27 mouse cellular contexts compared by ENCODE assay signal in the genomic region with DNA sequence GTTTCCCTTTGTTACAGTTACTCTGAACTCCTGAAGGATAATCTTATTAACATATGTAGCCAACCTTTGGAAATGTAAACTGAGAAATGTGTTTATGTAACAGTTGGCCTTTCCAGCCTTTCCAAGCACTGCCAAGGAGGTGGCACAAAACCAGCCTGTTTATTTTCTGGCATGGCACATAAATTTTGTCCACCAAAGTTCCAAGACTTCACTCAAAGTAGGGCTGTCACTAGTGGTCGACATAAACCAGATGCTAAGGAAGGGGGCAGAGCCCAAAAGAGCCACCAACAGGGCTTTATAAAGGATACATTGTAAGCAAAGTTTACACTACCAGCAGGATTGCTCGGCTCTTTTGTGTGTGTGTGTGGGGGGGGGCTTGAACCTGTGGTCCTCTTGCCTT. TPM values are rescaled to one million over a fixed set of nuclear protein-coding genes. Genes with fewer than 3 reads are reported as not detected.
DNase-seq lines count a peak whose midpoint lies in the region; ATAC-seq and TF ChIP-seq lines count a peak whose summit lies in the region.
"Had no signal": no experiment of that assay in that cellular context is flagged by ENCODE, and none has a peak within 500 bp of the region (broad histone marks: within the 10 kb centered on the region; RNA-seq: fewer than 3 reads in every experiment).

No protein-coding gene starts in this region.

- no peak overlapping the region for H3K9ac ChIP-seq in heart, embryonic 12.5 days
- H3K9ac ChIP-seq in heart, embryonic 11.5 days (ENCODE audit: low read depth, low read length), result no peak overlapping the region
- no peak overlapping the region for H3K9ac ChIP-seq in lung, embryonic 16.5 days (ENCODE audit: low read length)
- H3K9ac ChIP-seq in limb, embryonic 11.5 days (ENCODE audit: low read length), result no peak overlapping the region
- H3K9ac ChIP-seq in stomach, postnatal 0 days (ENCODE audit: low read length), result no peak overlapping the region
- H3K9ac ChIP-seq: hindbrain, embryonic 12.5 days; liver, embryonic 13.5 days had no signal

- no peak overlapping the region for H3K4me2 ChIP-seq in heart, embryonic 12.5 days
- H3K4me2 ChIP-seq in heart, embryonic 11.5 days, result no peak overlapping the region
- no peak overlapping the region for H3K4me2 ChIP-seq in lung, embryonic 16.5 days (ENCODE audit: low read depth, low read length)
- no peak overlapping the region for H3K4me2 ChIP-seq in limb, embryonic 11.5 days (ENCODE audit: low read depth, severe bottlenecking)
- H3K4me2 ChIP-seq in stomach, postnatal 0 days (replicated peaks; ENCODE audit: low read depth), result no peak overlapping the region
- H3K4me2 ChIP-seq: hindbrain, embryonic 12.5 days; liver, embryonic 13.5 days; midbrain, embryonic 11.5 days had no signal

- 26% methylated on average over 2 of the region's 2 CpGs for WGBS in heart, embryonic 12.5 days
- WGBS in heart, embryonic 11.5 days (ENCODE audit: insufficient replicate concordance), result 30% methylated on average over 2 of the region's 2 CpGs
- 5% methylated on average over 2 of the region's 2 CpGs for WGBS in lung, embryonic 16.5 days
- WGBS in limb, embryonic 11.5 days, result 0% methylated on average over 2 of the region's 2 CpGs
- 15% methylated on average over 2 of the region's 2 CpGs for WGBS in stomach, postnatal 0 days

- no peak for ATAC-seq in heart, embryonic 12.5 days (ENCODE audit: insufficient number of reproducible peaks, low FRiP score)
- ATAC-seq in heart, embryonic 11.5 days (replicated peaks; ENCODE audit: insufficient number of reproducible peaks, low FRiP score, low TSS enrichment), result no peak
- ATAC-seq in lung, embryonic 16.5 days (ENCODE audit: low read depth), result 0 out of 2 replicates have a peak, but pooled peaks have one; percentile 10
- ATAC-seq in limb, embryonic 11.5 days (ENCODE audit: insufficient number of reproducible peaks, low FRiP score, low TSS enrichment, low read depth), result peak; percentile 67
- no peak for ATAC-seq in stomach, postnatal 0 days (ENCODE audit: low FRiP score, low TSS enrichment)
- ATAC-seq: forebrain, embryonic 16.5 days had no signal

- H3K4me1 ChIP-seq in heart, embryonic 12.5 days (replicated peaks), result peaks cover 24% of the 10 kb centered on the region
- H3K4me1 ChIP-seq in heart, embryonic 11.5 days (ENCODE audit: control insufficient read depth, insufficient read depth, low read length), result peaks cover 6% of the 10 kb centered on the region; the same call in 1 of the 2 replicates
- H3K4me1 ChIP-seq in lung, embryonic 16.5 days (replicated peaks; ENCODE audit: control insufficient read depth, insufficient read depth, low read length), result peaks cover 14% of the 10 kb centered on the region
- H3K4me1 ChIP-seq in limb, embryonic 11.5 days (ENCODE audit: control insufficient read depth, insufficient read depth, low read length), result peaks cover 6% of the 10 kb centered on the region
- 0 out of 2 replicates have a peak, but pooled peaks cover 2% of the 10 kb centered on the region for H3K4me1 ChIP-seq in stomach, postnatal 0 days (replicated peaks; ENCODE audit: control insufficient read depth, insufficient read depth)

- H3K27ac ChIP-seq in heart, embryonic 12.5 days (ENCODE audit: poor library complexity, severe bottlenecking), result 0 out of 2 replicates have a peak overlapping the region, but pooled peaks have one; percentile 2
- H3K27ac ChIP-seq in heart, embryonic 11.5 days (ENCODE audit: low read depth, low read length), result no peak overlapping the region
- H3K27ac ChIP-seq in lung, embryonic 16.5 days (ENCODE audit: low read length), result peak overlapping the region; percentile 55; the same call in 1 of the 2 replicates
- H3K27ac ChIP-seq in limb, embryonic 11.5 days (replicated peaks; ENCODE audit: low read depth, low read length), result no peak overlapping the region
- peak overlapping the region; percentile 24; the same call in 1 of the 2 replicates for H3K27ac ChIP-seq in stomach, postnatal 0 days (replicated peaks)
- H3K27ac ChIP-seq: forebrain, embryonic 10.5 days; heart, adult 2 months; hindbrain, embryonic 12.5 days; layer of hippocampus, adult 2 months; liver, embryonic 13.5 days had no signal

- DNase-seq in lung, postnatal 10 days, result no peak
- DNase-seq in limb, embryonic 11.5 days (ENCODE audit: low spot score), result peak; percentile 41
- DNase-seq in stomach, postnatal 0 days (ENCODE audit: low spot score), result no peak
- DNase-seq in kidney, adult 9 months, result no peak
- DNase-seq in testis, postnatal 14 days (ENCODE audit: low spot score), result no peak
- DNase-seq: adrenal gland, postnatal 25 days; cerebellum, adult 9-10 months; gastrocnemius, postnatal 25 days; heart, adult 2 months; heart, postnatal 10 days; kidney, postnatal 25 days; layer of hippocampus, postnatal 36 days; liver, embryonic 13.5 days; lung, adult 2 months; right cerebral cortex, postnatal 4 days; thymus, adult 2 months; thymus, postnatal 4 days had no signal

- no peak for TF ChIP-seq CTCF in stomach, postnatal 0 days (IDR thresholded peaks at IDR 0.05; ENCODE audit: low read depth)

- peaks cover 3% of the 10 kb centered on the region; the same call in 1 of the 2 replicates for H3K36me3 ChIP-seq in heart, embryonic 12.5 days
- no peaks in the 10 kb centered on the region for H3K36me3 ChIP-seq in heart, embryonic 11.5 days (ENCODE audit: control insufficient read depth, insufficient read depth, low read length)
- no peaks in the 10 kb centered on the region for H3K36me3 ChIP-seq in lung, embryonic 16.5 days (ENCODE audit: control insufficient read depth, insufficient read depth, low read length)
- no peaks in the 10 kb centered on the region for H3K36me3 ChIP-seq in limb, embryonic 11.5 days (ENCODE audit: control insufficient read depth, insufficient read depth, low read length)
- no peaks in the 10 kb centered on the region for H3K36me3 ChIP-seq in stomach, postnatal 0 days (ENCODE audit: control insufficient read depth, insufficient read depth, low read length)
- H3K36me3 ChIP-seq: forebrain, embryonic 10.5 days; hindbrain, embryonic 12.5 days; liver, embryonic 13.5 days had no signal

- no peak overlapping the region for H3K4me3 ChIP-seq in heart, embryonic 12.5 days
- no peak overlapping the region for H3K4me3 ChIP-seq in heart, embryonic 11.5 days (ENCODE audit: low read depth, low read length)
- H3K4me3 ChIP-seq in lung, embryonic 16.5 days (ENCODE audit: low read length), result no peak overlapping the region
- no peak overlapping the region for H3K4me3 ChIP-seq in limb, embryonic 11.5 days (ENCODE audit: low read depth, low read length)
- H3K4me3 ChIP-seq in stomach, postnatal 0 days (ENCODE audit: low read depth, low read length), result no peak overlapping the region
- H3K4me3 ChIP-seq: forebrain, embryonic 10.5 days; heart, adult 2 months; hindbrain, embryonic 12.5 days; layer of hippocampus, adult 2 months; liver, embryonic 13.5 days had no signal

- no peak for TF ChIP-seq EP300 in stomach, postnatal 0 days (optimal IDR thresholded peaks at IDR 0.05)

- no peaks in the 10 kb centered on the region for H3K9me3 ChIP-seq in heart, embryonic 12.5 days (replicated peaks)
- no peaks in the 10 kb centered on the region for H3K9me3 ChIP-seq in heart, embryonic 11.5 days (replicated peaks; ENCODE audit: control insufficient read depth, low read length)
- no peaks in the 10 kb centered on the region for H3K9me3 ChIP-seq in lung, embryonic 16.5 days (ENCODE audit: control insufficient read depth, low read length)
- no peaks in the 10 kb centered on the region for H3K9me3 ChIP-seq in limb, embryonic 11.5 days (ENCODE audit: control insufficient read depth, low read length)
- no peaks in the 10 kb centered on the region for H3K9me3 ChIP-seq in stomach, postnatal 0 days (ENCODE audit: control insufficient read depth, low read length)
- H3K9me3 ChIP-seq: forebrain, embryonic 10.5 days; hindbrain, embryonic 12.5 days; liver, embryonic 13.5 days had no signal

- no peaks in the 10 kb centered on the region for H3K27me3 ChIP-seq in heart, embryonic 12.5 days (replicated peaks)
- no peaks in the 10 kb centered on the region for H3K27me3 ChIP-seq in heart, embryonic 11.5 days (ENCODE audit: control insufficient read depth, insufficient read depth, low read length)
- H3K27me3 ChIP-seq in lung, embryonic 16.5 days (ENCODE audit: control insufficient read depth, insufficient read depth, low read depth, low read length), result no peaks in the 10 kb centered on the region
- no peaks in the 10 kb centered on the region for H3K27me3 ChIP-seq in limb, embryonic 11.5 days (ENCODE audit: control insufficient read depth, insufficient read depth, low read length)
- no peaks in the 10 kb centered on the region for H3K27me3 ChIP-seq in stomach, postnatal 0 days (ENCODE audit: control insufficient read depth, insufficient read depth, low read length)
- H3K27me3 ChIP-seq: hindbrain, embryonic 12.5 days had no signal

RNA-seq across cellular contexts. Expression of gene Erp27, which starts 4.1 kb away (rescaled TPM):
- polyA plus RNA-seq in heart, embryonic 12.5 days (2016; fragmentation: Nextera tagmentation; extraction: Ambion mirVana), result 0.98 and 1.0 TPM in 2 replicates
- polyA plus RNA-seq in heart, embryonic 11.5 days (2014; fragmentation: Nextera tagmentation; extraction: Ambion mirVana), result 1.3 and 1.5 TPM in 2 replicates
- 0.35 and 0.97 TPM in 2 replicates for polyA plus RNA-seq in lung, embryonic 16.5 days (2015; fragmentation: Nextera tagmentation; extraction: Ambion mirVana)
- polyA plus RNA-seq in limb, embryonic 11.5 days (2014; fragmentation: Nextera tagmentation; extraction: Ambion mirVana), result 0.31 TPM in 1 of 2 replicates, not detected in the other
- 0.65 and 1.0 TPM in 2 replicates for polyA plus RNA-seq in stomach, postnatal 0 days (2015; fragmentation: Nextera tagmentation; extraction: Ambion mirVana)
- polyA plus RNA-seq: forebrain, embryonic 10.5 days; hindbrain, embryonic 12.5 days; midbrain, embryonic 11.5 days; midbrain, postnatal 0 days; neural tube, embryonic 14.5 days had no signal

RNA-seq across cellular contexts. Expression of gene Pde6h, which starts 5.7 kb away (rescaled TPM):
- 0.22 TPM in 1 of 2 replicates, not detected in the other for polyA plus RNA-seq in heart, embryonic 12.5 days (2016; fragmentation: Nextera tagmentation; extraction: Ambion mirVana)
- polyA plus RNA-seq in heart, embryonic 11.5 days (2014; fragmentation: Nextera tagmentation; extraction: Ambion mirVana), result 0.43 TPM in 1 of 2 replicates, not detected in the other
- polyA plus RNA-seq in lung, embryonic 16.5 days (2015; fragmentation: Nextera tagmentation; extraction: Ambion mirVana), result 0.20 TPM in 1 of 2 replicates, not detected in the other
- not detected in 2 replicates for polyA plus RNA-seq in limb, embryonic 11.5 days (2014; fragmentation: Nextera tagmentation; extraction: Ambion mirVana)
- polyA plus RNA-seq in stomach, postnatal 0 days (2015; fragmentation: Nextera tagmentation; extraction: Ambion mirVana), result 0.06 and 0.40 TPM in 2 replicates
- polyA plus RNA-seq: forebrain, embryonic 10.5 days; forebrain, embryonic 16.5 days; hindbrain, embryonic 12.5 days; liver, embryonic 13.5 days; midbrain, embryonic 11.5 days; neural tube, embryonic 14.5 days had no signal

RNA-seq across cellular contexts. Expression of gene Arhgdib, which starts 23.8 kb away (rescaled TPM):
- 93.8 and 99.8 TPM in 2 replicates for polyA plus RNA-seq in heart, embryonic 12.5 days (2016; fragmentation: Nextera tagmentation; extraction: Ambion mirVana)
- polyA plus RNA-seq in heart, embryonic 11.5 days (2014; fragmentation: Nextera tagmentation; extraction: Ambion mirVana), result 115 and 128 TPM in 2 replicates
- polyA plus RNA-seq in lung, embryonic 16.5 days (2015; fragmentation: Nextera tagmentation; extraction: Ambion mirVana), result 85.2 and 98.2 TPM in 2 replicates
- polyA plus RNA-seq in limb, embryonic 11.5 days (2014; fragmentation: Nextera tagmentation; extraction: Ambion mirVana), result 42.4 and 44.8 TPM in 2 replicates
- 27.3 and 34.9 TPM in 2 replicates for polyA plus RNA-seq in stomach, postnatal 0 days (2015; fragmentation: Nextera tagmentation; extraction: Ambion mirVana)

RNA-seq across cellular contexts. Expression of gene Mgp, which starts 42.3 kb away (rescaled TPM):
- polyA plus RNA-seq in heart, embryonic 12.5 days (2016; fragmentation: Nextera tagmentation; extraction: Ambion mirVana), result 139 TPM in 2 replicates
- polyA plus RNA-seq in heart, embryonic 11.5 days (2014; fragmentation: Nextera tagmentation; extraction: Ambion mirVana), result 73.6 and 75.1 TPM in 2 replicates
- 1,118 and 1,160 TPM in 2 replicates for polyA plus RNA-seq in lung, embryonic 16.5 days (2015; fragmentation: Nextera tagmentation; extraction: Ambion mirVana)
- 10.4 and 14.1 TPM in 2 replicates for polyA plus RNA-seq in limb, embryonic 11.5 days (2014; fragmentation: Nextera tagmentation; extraction: Ambion mirVana)
- 392 and 473 TPM in 2 replicates for polyA plus RNA-seq in stomach, postnatal 0 days (2015; fragmentation: Nextera tagmentation; extraction: Ambion mirVana)

Comparison
In these comparisons a context has a peak if more than half of its experiments do, and no peak if none do; other contexts are left out.
1. H3K27ac ChIP-seq: peak in heart, embryonic 12.5 days (single experiment), lung, embryonic 16.5 days (single experiment) and stomach, postnatal 0 days (single experiment); none in heart, embryonic 11.5 days (single experiment) and limb, embryonic 11.5 days (single experiment).
2. ATAC-seq: peak in lung, embryonic 16.5 days (single experiment) and limb, embryonic 11.5 days (single experiment); none in heart, embryonic 12.5 days (single experiment), heart, embryonic 11.5 days (single experiment) and stomach, postnatal 0 days (single experiment).